Mouse (Mus musculus) mature B cell (primary cell): ENCODE measurements at regions not wholly inside any gene's neighbourhood (a gene's known extent, or its start where the extent isn't known, plus 50 kb on each side); places are given as distances from the start of the nearest gene placed in this dataset.
"Not testable (repeated sequence)": the region's sequence is repeated elsewhere in the genome, so short reads cannot be mapped to it uniquely, and the experiment has no call there.

ENCODE experiments used
- in situ Hi-C: fragments of 300-500 bp; cut with MboI; formaldehyde crosslinking; loops from 2 replicates; pipeline ENCODE4 v1.14.3; 2019

DNA sequence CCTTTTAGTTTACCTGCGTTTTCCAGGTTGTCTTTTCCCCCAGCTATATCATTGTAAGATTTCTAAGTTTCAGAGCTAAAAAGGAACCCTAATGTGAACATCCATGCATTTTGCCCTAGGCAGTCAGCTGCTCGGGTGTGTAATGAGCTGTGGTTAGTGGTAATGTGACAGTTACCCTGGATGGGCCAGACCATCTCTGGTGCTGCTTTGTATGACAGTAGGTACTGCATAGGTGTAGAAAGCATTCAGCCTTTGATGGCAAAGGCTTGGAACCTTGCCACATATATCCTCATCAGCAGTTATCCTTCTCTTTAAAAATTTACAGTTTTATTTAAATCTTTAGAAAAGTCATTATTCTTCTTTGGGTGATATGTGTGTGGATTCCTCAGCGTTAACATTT, 222.5 kb downstream of the Dact1 start:
- in situ Hi-C loops, result no loop called here

GRCm38 (mm10) chr12:71532708-71533450, 223.2 kb downstream of the Dact1 start:
- in situ Hi-C loops, result no loop called here

GRCm38 (mm10) chr12:71533701-71534100, 224.0 kb downstream of the Dact1 start:
- in situ Hi-C loops, result no loop called here

DNA sequence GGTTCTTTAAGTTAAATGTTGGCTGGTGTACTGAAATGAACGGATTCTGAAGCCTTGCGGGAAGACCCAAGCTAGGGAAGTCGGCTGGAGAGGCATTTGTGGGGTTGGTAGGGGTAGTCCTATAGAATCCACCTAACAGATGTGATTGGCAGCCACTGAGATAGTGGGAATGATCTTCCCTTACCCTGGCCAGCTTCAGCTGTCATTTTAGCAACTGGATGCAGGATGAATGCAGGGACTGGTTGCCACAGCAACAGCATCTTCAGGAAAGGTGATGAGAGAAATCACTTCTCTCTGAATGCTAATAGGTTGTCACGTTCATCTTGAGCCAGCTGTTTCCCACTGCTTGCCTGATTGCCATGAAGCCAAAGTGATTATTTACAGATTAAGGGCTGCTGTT, 224.5 kb downstream of the Dact1 start:
- in situ Hi-C loops, result no loop called here

DNA sequence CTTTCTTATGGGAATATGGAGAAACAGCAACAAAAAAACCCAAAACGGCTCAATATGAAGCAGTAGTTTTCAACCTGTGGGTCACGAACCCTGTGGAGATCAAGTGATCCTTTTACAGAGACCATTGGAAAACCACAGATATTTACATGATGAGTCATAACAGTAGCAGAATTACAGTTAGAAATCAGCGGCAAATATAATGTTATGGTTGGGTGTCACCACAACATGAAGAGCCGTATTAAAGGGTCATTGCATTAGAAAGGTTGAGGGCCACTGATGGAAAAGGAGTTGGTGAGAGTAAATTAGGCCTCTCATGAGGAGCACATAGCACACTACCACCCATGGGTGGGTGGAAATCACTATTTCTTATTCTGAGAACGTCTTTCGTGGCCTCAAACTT, 225.6 kb downstream of the Dact1 start:
- in situ Hi-C loops, result no loop called here

GRCm38 (mm10) chr12:71535831-71536230, 226.1 kb downstream of the Dact1 start:
- in situ Hi-C loops, result not testable (repeated sequence)

DNA sequence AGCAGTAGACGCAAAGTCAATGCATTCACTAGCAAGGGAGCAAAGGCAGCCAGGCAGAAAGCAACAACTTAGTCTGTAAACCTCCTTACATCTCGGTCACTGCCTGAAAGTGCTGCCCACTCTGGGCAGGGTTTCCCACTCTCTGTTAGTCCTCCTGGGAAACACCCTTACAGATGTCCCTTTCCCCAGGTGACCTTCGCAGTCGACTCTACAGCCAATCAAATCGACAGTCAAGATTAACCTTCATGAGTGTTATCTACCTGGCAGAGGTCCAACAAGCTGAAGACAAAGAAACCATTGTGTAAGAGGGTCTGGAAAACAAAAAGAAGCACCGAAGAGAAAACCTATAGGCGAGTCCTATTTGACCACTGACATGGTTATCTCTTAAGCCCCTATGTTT, 229.0 kb downstream of the Dact1 start:
- in situ Hi-C loops, result no loop called here

DNA sequence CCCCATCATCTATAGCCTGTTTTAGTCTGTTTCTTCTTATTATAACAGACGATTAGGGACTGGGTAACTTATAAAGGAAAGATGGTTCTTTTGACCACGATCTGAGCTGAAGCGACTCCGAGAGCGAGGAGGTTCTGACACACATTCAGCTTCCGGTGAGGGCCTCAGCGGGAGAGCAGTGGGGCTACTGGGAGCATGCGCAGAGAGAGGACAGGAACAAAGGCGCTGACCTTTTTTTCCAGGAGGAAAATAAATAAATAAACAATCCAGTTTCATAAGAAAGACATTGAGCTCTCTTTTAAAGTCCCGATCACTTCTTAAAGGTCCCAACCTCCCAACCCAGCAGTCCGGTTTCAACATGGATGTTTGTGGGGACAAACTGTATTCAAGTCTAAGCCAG, 230.6 kb downstream of the Dact1 start:
- in situ Hi-C loops, result no loop called here

GRCm38 (mm10) chr12:71541961-71542360, 232.3 kb downstream of the Dact1 start:
- in situ Hi-C loops, result no loop called here

GRCm38 (mm10) chr12:71543571-71544119, 234.0 kb downstream of the Dact1 start:
- in situ Hi-C loops, result no loop called here

GRCm38 (mm10) chr12:71544401-71545159, 234.9 kb downstream of the Dact1 start:
- in situ Hi-C loops, result no loop called here

- in situ Hi-C loops, result no loop called here
Observed at GRCm38 (mm10) chr12:71546523-71547265, 237.0 kb downstream of the Dact1 start.

- in situ Hi-C loops, result no loop called here
Observed at GRCm38 (mm10) chr12:71549336-71549735, 239.7 kb downstream of the Dact1 start.

DNA sequence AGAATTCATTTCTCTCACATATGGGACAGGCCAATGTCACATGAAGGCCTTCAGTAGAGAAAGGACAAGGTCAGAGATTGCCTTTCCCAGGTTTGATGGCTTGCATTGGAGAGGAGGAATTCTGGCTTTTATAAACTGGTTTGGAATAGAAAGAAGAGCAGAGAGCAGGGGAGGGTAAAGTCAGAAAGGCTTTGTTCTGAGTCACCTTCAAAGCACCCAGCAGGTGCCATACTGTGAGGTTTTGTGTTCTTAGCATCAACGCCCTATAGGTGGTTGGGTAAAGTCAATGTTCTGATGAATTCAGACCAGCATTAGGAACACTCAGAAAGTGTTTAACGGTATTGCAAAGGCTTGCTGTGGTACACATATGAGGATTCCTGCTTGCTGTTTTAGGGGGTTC, 244.5 kb downstream of the Dact1 start:
- in situ Hi-C loops, result no loop called here

GRCm38 (mm10) chr12:71561259-71561658, 251.6 kb downstream of the Dact1 start:
- in situ Hi-C loops, result no loop called here

DNA sequence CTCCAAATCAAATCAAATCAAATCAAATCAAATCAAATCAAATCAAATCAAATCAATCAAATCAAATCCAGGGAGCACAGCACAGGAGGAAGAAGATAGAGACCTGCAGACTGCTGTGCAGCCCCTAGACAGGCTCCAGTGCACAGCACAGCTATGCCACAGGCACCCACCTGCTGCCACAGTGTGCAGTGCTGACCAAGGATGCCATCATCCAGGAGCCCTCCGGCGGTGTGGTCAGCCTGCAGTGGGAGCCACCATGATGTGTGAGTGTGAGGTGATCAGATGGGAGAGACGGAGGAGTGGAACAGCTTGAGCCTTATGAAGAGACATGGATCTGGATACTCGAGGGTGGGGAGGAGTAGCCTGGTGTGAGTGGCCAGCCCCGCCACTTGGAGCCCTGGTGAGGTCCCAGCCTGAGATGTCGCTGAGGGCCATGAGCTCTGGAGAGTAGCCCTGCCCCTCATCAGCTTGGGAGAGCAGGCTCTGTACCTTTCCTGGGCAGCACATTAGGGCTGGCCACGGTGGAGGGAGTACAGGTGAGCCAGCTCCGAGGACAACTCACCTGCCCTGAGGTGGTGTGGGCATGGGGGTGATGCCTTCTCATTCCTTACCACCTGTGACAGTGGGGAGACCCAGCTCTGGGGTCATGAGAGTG, 252.4 kb downstream of the Dact1 start:
- in situ Hi-C loops, result no loop called here

DNA sequence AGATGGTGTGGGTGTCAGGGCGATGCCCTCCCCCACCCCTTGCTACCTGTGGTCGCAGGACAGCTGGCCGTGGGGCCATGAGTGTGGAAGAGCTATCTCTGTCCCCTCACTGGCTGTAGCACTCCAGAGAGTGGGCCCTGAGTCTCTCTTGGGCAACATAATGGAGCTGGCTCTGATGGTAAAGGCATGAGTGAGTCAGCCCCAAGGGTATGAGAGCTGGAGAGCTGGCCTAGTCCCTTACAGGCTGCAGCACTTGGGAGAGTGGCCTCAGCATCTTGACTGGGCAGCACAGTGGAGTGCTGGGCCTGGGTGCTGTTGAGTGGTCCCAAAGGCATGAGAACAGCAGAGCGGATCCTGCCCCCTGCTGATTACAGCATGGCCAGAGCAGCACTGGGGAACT, 253.5 kb downstream of the Dact1 start:
- in situ Hi-C loops, result no loop called here

GRCm38 (mm10) chr12:71566371-71566770, 256.7 kb downstream of the Dact1 start:
- in situ Hi-C loops, result no loop called here

GRCm38 (mm10) chr12:71568251-71568650, 258.6 kb downstream of the Dact1 start:
- in situ Hi-C loops, result no loop called here

DNA sequence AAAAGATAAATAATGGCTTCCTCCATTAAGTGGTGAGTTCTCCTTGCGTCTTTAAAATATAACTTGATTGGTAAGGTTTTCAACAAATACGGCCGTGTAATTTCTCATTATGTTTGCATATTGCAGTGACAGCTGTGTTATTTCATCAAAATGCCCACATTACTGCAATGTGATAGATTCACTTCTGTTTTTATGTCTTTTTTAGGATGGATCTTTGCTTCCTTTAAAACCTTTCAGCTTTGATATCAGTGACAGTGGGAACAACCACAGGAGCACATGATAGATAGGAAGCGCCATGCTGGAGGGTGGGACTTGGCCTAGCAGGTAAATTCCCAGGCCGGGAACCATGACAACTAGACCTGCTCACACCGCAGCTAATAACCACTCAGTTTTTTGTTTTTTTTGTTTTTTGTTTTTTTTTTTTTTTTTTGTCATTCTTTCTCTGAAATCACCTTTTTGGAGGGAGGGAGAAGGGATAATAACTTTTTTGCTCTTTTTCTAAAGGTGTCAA, 259.3 kb downstream of the Dact1 start:
- in situ Hi-C loops, result no loop called here

GRCm38 (mm10) chr12:71569662-71570061, 260.0 kb downstream of the Dact1 start:
- in situ Hi-C loops, result no loop called here

GRCm38 (mm10) chr12:71570116-71570515, 260.4 kb downstream of the Dact1 start:
- in situ Hi-C loops, result no loop called here
